Mouse (Mus musculus) lung, embryonic 16.5 days (tissue): ENCODE results near the gene M6pr. TPM values are rescaled to one million over a fixed set of nuclear protein-coding genes. Genes with fewer than 3 reads are reported as not detected.

Source experiments
- ATAC-seq: fragments of 200-750 bp; cut with Nextera tagmentation; 2 replicates; pipeline ENCODE4 v1.8.0; 2017; ENCODE audit warnings: low read depth, mild to moderate bottlenecking, moderate library complexity
- H3K27ac ChIP-seq: fragments of 300-500 bp; sonication (generic); 2 replicates; pipeline ENCODE4 v1.5.1; 2014; ENCODE audit warnings: mild to moderate bottlenecking, control low read depth, low read length
- H3K27me3 ChIP-seq: fragments of 300-500 bp; sonication (generic); 2 replicates; pipeline ENCODE4 v1.6.1; 2014; ENCODE audit warnings: low read depth, low read length, mixed read lengths; ENCODE audit not compliant: control insufficient read depth, insufficient read depth
- H3K36me3 ChIP-seq: fragments of 300-500 bp; sonication (generic); 2 replicates; pipeline ENCODE4 v1.6.1; 2014; ENCODE audit warnings: low read length; ENCODE audit not compliant: control insufficient read depth, insufficient read depth
- H3K4me1 ChIP-seq: fragments of 300-500 bp; sonication (generic); replicated peaks from 2 replicates; pipeline ENCODE4 v1.6.1; 2014; ENCODE audit warnings: low read length, mixed read lengths; ENCODE audit not compliant: control insufficient read depth, insufficient read depth
- H3K4me2 ChIP-seq: fragments of 300-500 bp; sonication (generic); 2 replicates; pipeline ENCODE4 v1.6.1; 2014; ENCODE audit warnings: low read depth, low read length, control low read depth
- H3K4me3 ChIP-seq: fragments of 300-500 bp; sonication (generic); 2 replicates; pipeline ENCODE4 v1.5.1; 2014; ENCODE audit warnings: mild to moderate bottlenecking, low read length, control low read depth
- H3K9ac ChIP-seq: fragments of 300-500 bp; sonication (generic); 2 replicates; pipeline ENCODE4 v1.6.1; 2014; ENCODE audit warnings: low read length, control low read depth
- H3K9me3 ChIP-seq: fragments of 300-500 bp; sonication (generic); 2 replicates; pipeline ENCODE4 v1.6.1; 2016; ENCODE audit warnings: low read length; ENCODE audit not compliant: control insufficient read depth
- WGBS: fragments of 180-500 bp; shearing (Covaris S2); extraction: QIAGEN DNeasy Blood & Tissue Kit; methylation state at CpG from one replicate; pipeline ENCODE4 v1.1.7; 2014; 5-methylcytosine and 5-hydroxymethylcytosine counted together
- polyA plus RNA-seq: library from polyadenylated mRNA; unstranded; fragments of >200 nt; fragmentation: Nextera tagmentation; extraction: Ambion mirVana; gene quantifications from 2 replicates; pipeline ENCODE4 v1.2.1, GENCODE M21; 2015

Gene M6pr
- polyA plus RNA-seq, 1 experiment from 2014 or later, result 123 TPM

- WGBS, result 75% methylated on average over 4 of the region's 4 CpGs
- Histone ChIP-seq H3K9me3 (no peaks in the 10 kb centered on the region), H3K9ac (no peak overlapping the region), H3K27me3 (no peaks in the 10 kb centered on the region), H3K36me3 (no peaks in the 10 kb centered on the region), H3K4me2 (no peak overlapping the region), H3K4me1 (no peaks in the 10 kb centered on the region), H3K4me3 (no peak overlapping the region), H3K27ac (no peak overlapping the region)
- ATAC-seq, result no peak
These were observed 24.2 kb upstream of the M6pr start for GRCm38 (mm10) chr6:122284304-122284703.

GRCm38 (mm10) chr6:122284823-122285222 lies 23.7 kb upstream of the M6pr start:
- ATAC-seq, result no peak
- no peaks in the 10 kb centered on the region for H3K36me3 ChIP-seq
- no peak overlapping the region for H3K9ac ChIP-seq
- 35% methylated on average over 1 of the region's 1 CpGs for WGBS
- no peak overlapping the region for H3K4me2 ChIP-seq
- no peak overlapping the region for H3K27ac ChIP-seq
- H3K4me3 ChIP-seq, result no peak overlapping the region
- H3K27me3 ChIP-seq, result no peaks in the 10 kb centered on the region
- no peaks in the 10 kb centered on the region for H3K4me1 ChIP-seq
- H3K9me3 ChIP-seq, result no peaks in the 10 kb centered on the region

GRCm38 (mm10) chr6:122288263-122288662 lies 20.3 kb upstream of the M6pr start:
- H3K27ac ChIP-seq, result no peak overlapping the region
- WGBS, result 32% methylated on average over 1 of the region's 1 CpGs
- no peaks in the 10 kb centered on the region for H3K36me3 ChIP-seq

GRCm38 (mm10) chr6:122289313-122289712 lies 19.2 kb upstream of the M6pr start:
- H3K4me2 ChIP-seq, result no peak overlapping the region
- no peaks in the 10 kb centered on the region for H3K27me3 ChIP-seq
- H3K4me1 ChIP-seq, result 0 out of 2 replicates have a peak, but pooled peaks cover 2% of the 10 kb centered on the region
- no peaks in the 10 kb centered on the region for H3K36me3 ChIP-seq
- H3K27ac ChIP-seq, result no peak overlapping the region
- no peaks in the 10 kb centered on the region for H3K9me3 ChIP-seq
- ATAC-seq, result no peak
- WGBS, result 74% methylated on average over 1 of the region's 1 CpGs
- no peak overlapping the region for H3K9ac ChIP-seq
- no peak overlapping the region for H3K4me3 ChIP-seq

More at GRCm38 (mm10) chr6:122288263-122288662, 20.3 kb upstream of the M6pr start:
- no peak for ATAC-seq
- no peaks in the 10 kb centered on the region for H3K9me3 ChIP-seq
- H3K4me3 ChIP-seq, result no peak overlapping the region
- no peaks in the 10 kb centered on the region for H3K27me3 ChIP-seq
- H3K4me1 ChIP-seq, result 0 out of 2 replicates have a peak, but pooled peaks cover 2% of the 10 kb centered on the region
- no peak overlapping the region for H3K4me2 ChIP-seq
- no peak overlapping the region for H3K9ac ChIP-seq

- ATAC-seq, result no peak
- Histone ChIP-seq H3K9me3 (no peaks in the 10 kb centered on the region), H3K27me3 (no peaks in the 10 kb centered on the region), H3K9ac (no peak overlapping the region), H3K4me1 (0 out of 2 replicates have a peak, but pooled peaks cover 2% of the 10 kb centered on the region), H3K4me2 (no peak overlapping the region), H3K27ac (no peak overlapping the region), H3K36me3 (no peaks in the 10 kb centered on the region), H3K4me3 (no peak overlapping the region)
- 27% methylated on average over 3 of the region's 3 CpGs for WGBS
These were observed 18.3 kb upstream of the M6pr start for GRCm38 (mm10) chr6:122290253-122290652.

GRCm38 (mm10) chr6:122291264-122291663 lies 17.3 kb upstream of the M6pr start:
- Histone ChIP-seq H3K9ac (no peak overlapping the region), H3K36me3 (no peaks in the 10 kb centered on the region), H3K4me3 (no peak overlapping the region), H3K4me2 (no peak overlapping the region), H3K27me3 (no peaks in the 10 kb centered on the region), H3K4me1 (0 out of 2 replicates have a peak, but pooled peaks cover 2% of the 10 kb centered on the region), H3K9me3 (no peaks in the 10 kb centered on the region), H3K27ac (no peak overlapping the region)
- ATAC-seq, result no peak
- WGBS, result 81% methylated on average over 2 of the region's 2 CpGs

GRCm38 (mm10) chr6:122291735-122292134 lies 16.8 kb upstream of the M6pr start:
- H3K9ac ChIP-seq, result no peak overlapping the region
- WGBS, result 62% methylated on average over 3 of the region's 3 CpGs
- ATAC-seq, result no peak
- no peak overlapping the region for H3K4me3 ChIP-seq
- H3K9me3 ChIP-seq, result no peaks in the 10 kb centered on the region
- 0 out of 2 replicates have a peak, but pooled peaks cover 2% of the 10 kb centered on the region for H3K4me1 ChIP-seq
- H3K36me3 ChIP-seq, result no peaks in the 10 kb centered on the region
- no peak overlapping the region for H3K4me2 ChIP-seq
- no peaks in the 10 kb centered on the region for H3K27me3 ChIP-seq
- H3K27ac ChIP-seq, result no peak overlapping the region

GRCm38 (mm10) chr6:122292184-122292583 lies 16.3 kb upstream of the M6pr start:
- Histone ChIP-seq H3K27ac (no peak overlapping the region), H3K4me1 (peaks cover 5% of the 10 kb centered on the region; the same call in 1 of the 2 replicates), H3K9ac (no peak overlapping the region), H3K9me3 (no peaks in the 10 kb centered on the region), H3K4me3 (no peak overlapping the region), H3K4me2 (no peak overlapping the region), H3K36me3 (no peaks in the 10 kb centered on the region), H3K27me3 (no peaks in the 10 kb centered on the region)
- no peak for ATAC-seq
- WGBS, result 45% methylated on average over 2 of the region's 2 CpGs

- H3K4me1 ChIP-seq, result peaks cover 5% of the 10 kb centered on the region; the same call in 1 of the 2 replicates
- H3K27me3 ChIP-seq, result no peaks in the 10 kb centered on the region
- 85% methylated on average over 8 of the region's 8 CpGs for WGBS
- H3K36me3 ChIP-seq, result no peaks in the 10 kb centered on the region
- no peak overlapping the region for H3K27ac ChIP-seq
- no peak for ATAC-seq
- no peaks in the 10 kb centered on the region for H3K9me3 ChIP-seq
- H3K4me3 ChIP-seq, result no peak overlapping the region
- H3K9ac ChIP-seq, result no peak overlapping the region
- H3K4me2 ChIP-seq, result no peak overlapping the region
These were observed 15.4 kb upstream of the M6pr start for GRCm38 (mm10) chr6:122293121-122293520.

- no peaks in the 10 kb centered on the region for H3K27me3 ChIP-seq
- H3K9me3 ChIP-seq, result no peaks in the 10 kb centered on the region
- 81% methylated on average over 9 of the region's 9 CpGs for WGBS
- no peak overlapping the region for H3K4me2 ChIP-seq
- H3K36me3 ChIP-seq, result no peaks in the 10 kb centered on the region
- H3K27ac ChIP-seq, result no peak overlapping the region
- no peak overlapping the region for H3K9ac ChIP-seq
- no peak for ATAC-seq
- no peak overlapping the region for H3K4me3 ChIP-seq
- H3K4me1 ChIP-seq, result peaks cover 5% of the 10 kb centered on the region; the same call in 1 of the 2 replicates
These were observed 14.7 kb upstream of the M6pr start for GRCm38 (mm10) chr6:122293796-122294195.
